Mouse (Mus musculus): ENCODE data around the gene Gm17174.
A peak's percentile ranks its signal among the peaks of the same experiment; 100 is the strongest.
"Not testable (repeated sequence)": the region's sequence is repeated elsewhere in the genome, so short reads cannot be mapped to it uniquely, and the experiment has no call there.

Gene Gm17174

DNA sequence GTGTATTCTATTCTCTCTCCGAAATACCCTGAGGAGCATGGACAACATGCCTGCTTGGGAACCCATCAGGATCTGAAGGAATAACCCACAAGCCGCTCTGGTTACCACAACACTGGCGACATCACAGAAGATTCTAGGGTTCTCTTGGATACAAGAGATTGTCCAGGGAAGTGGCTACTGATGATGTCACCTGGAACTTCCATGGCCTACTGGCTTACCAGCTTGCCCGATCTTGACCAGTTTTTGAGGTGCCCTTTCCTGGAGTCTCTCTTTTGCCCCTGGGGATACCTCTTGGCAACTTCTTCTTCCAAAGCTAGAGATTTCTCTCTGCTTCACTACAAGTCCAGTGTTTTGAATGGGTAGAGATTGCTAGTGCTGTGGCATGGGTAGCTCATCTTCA, at the start of gene Gm17174:
Gene Gm17174 (minus strand): TSS at position 101 of the 400 bp plus-strand sequence.
- not testable (repeated sequence) for DNase-seq

DNA sequence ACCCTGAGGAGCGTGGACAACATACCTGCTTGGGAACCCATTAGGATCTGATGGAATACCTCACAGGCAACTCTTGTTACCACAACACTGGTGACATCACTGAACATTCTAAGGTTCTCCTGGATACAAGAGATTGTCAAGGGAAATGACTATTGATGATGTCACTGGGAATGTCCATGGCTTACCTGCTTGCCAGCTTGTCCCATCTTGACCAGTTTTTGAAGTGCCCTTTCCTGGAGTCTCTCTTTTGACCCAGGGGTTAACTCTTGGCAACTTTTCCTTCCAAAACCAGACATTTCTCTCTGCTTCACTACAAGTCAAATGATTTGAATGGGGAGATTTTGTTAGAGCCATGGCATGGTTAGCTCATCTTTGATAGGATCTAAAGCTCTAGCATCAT, 43.6 kb upstream of the Gm17174 start, which contains the start of gene Gm4181:
Gene Gm4181 (minus strand): TSS at position 101 of the 400 bp plus-strand sequence.
- DNase-seq = not testable (repeated sequence)

DNA sequence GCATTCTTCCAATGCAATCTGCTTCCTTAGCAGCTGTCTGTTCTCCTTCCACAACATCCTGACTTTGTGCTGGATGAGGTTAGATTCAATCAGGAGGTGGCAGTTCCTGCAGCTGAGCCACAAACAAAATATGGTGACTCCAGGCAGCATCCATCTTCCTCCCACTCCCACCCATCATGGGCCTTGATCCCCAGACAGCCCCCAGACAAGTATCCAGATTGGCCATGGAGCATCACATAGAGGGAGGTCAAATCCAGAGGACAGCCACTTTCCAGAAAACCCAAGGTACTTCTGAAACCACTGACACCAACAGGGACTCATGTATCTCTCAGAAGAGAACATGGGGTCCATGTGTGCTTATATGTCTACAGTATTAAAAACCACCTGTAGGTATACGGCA, 40.5 kb upstream of the Gm17174 start:
- peak; percentile 2 to 40 for DNase-seq

DNA sequence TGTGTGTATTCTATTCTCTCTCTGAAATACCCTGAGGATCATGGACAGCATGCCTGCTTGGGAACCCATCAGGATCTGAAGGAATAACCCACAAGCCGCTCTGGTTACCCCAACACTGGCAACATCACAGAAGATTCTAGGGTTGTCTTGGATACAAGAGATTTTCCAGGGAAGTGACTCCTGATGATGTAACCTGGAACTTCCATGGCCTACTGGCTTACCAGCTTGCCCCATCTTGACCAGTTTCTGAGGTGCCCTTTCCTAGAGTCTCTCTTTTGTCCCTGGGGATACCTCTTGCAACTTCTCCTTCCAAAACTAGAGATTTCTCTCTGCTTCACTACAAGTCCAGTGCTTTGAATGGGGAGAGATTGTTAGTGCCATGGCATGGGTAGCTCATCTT, 19.3 kb upstream of the Gm17174 start, which contains the start of gene Gm17078:
Gene Gm17078 (minus strand): TSS at position 101 of the 400 bp plus-strand sequence.
- DNase-seq = no peak

DNA sequence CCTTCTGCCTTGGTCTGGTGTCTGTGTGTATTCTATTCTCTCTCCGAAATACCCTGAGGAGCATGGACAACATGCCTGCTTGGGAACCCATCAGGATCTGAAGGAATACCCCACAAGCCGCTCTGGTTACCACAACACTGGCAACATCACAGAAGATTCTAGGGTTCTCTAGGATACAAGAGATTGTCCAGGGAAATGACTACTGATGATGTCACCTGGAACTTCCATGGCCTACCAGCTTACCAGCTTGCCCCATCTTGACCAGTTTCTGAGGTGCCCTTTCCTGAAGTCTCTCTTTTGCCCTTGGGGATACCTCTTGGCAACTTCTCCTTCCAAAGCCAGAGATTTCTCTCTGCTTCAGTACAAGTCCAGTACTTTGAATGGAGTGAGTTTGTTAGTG, 18.0 kb downstream of the Gm17174 start, which contains the start of gene Gm17175:
Gene Gm17175 (minus strand): TSS at position 101 of the 400 bp plus-strand sequence.
- DNase-seq = not testable (repeated sequence)

DNA sequence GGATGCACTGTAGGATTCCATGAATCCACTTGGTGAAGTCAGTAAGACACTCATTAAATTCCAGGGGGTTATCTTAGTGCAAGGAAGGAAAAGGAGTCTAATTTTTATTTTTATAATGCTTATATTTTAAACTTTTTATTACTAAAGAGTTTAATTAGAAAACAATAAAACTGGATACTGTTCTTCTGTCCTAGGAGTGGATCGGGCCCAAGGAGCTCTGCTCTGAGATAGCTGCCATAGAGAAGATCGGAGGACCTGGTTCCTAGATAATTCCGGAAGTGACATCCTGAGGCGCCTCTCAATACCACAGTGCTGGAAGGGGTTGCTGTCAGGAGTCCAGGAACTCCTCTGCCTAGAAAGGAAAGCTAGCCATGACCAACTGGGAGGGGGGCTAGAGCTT, 39.4 kb downstream of the Gm17174 start, which contains the start of gene Gm5622:
Gene Gm5622 (plus strand): TSS at position 301 of the 400 bp plus-strand sequence.
- no peak for DNase-seq
